Mouse (Mus musculus) cerebellum, adult 11 months (tissue): ENCODE data around the gene Hoxd13.

Experiments used
- DNase-seq: peaks from one replicate; pipeline ENCODE4 v3.0.0; 2022

The Hoxd13 gene

DNA sequence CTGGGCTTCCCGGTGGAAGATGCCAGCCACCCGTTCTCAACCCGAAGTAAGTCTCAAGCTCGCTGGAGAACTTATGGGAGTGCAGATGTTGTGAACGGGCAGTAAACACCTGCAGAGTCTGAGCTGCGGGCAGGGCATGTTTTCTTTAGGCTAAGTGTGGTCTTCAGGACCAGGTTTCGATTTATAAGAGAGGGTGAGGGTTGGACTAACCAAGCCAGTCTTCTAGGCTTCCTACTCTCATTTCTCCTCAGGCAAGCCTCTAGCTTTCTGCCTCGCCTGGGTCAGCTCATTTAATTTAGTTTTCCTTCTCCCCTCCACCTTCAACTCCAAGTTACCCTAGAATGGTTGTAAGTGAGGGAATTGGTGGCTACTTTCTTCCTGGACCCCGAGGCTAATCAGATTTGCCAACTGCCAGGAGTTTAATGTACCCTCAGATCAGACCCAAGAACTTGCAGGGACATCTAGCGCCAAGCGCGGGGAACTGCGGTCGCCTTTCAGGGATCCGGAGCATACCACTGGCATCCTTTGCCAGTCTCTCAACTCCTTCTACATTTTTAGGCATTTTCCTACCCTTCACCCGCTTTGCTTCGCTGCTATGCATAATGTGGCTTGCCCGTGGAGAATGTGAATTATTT, 4.7 kb upstream of the Hoxd13 start:
- DNase-seq, result no peak

DNA sequence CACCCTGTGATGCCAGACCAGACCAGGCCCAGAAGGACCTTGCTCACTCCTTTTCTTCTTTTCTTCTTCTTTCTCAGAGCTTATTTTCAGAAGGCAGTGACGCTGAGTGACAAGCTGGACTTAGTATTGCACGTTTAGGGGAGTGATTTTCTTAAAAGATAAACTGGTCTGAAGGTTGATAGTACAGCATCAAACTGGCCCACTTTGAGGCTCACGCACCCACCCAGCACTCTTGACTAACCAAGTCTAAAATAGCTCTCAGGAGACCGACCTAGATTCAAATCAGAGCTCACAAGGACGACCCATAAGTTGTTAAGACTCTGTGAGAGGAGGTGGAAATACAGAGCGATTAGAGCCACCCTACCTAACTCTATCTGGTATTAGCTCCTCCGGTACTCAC, 1.7 kb upstream of the Hoxd13 start:
- DNase-seq, result no peak

DNA sequence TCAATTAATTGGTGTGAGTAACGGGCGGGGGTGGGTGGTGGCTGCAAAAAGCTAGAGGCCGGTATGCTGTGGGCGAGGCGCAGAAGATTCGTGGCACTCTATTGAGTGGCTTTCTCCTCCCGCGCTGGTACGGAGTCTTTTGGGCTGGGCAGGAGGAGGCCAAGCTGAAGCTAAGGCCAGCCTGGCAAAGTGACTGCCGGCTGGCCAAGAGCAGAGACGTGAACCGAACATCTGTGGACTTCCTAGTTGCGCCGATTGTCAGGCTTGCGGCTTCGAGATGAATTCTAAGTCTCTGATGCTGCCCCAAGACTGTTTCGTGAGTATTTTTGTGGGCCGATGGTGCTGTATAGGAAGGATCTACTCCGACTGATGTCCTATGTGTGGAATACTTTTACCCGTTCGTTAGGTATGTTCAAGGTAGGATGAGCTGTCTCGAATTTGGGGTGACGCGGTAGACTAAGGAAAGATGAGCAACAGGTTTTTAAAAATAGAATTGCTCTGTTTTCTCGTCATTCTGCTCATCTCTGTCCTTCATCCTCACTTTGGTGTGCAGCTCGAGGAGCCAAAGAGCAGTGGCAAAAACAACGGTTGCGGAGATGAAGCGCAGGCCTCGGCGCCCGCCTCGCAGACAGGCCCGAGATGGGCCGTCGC, 794 bp upstream of the Hoxd13 start:
- no peak for DNase-seq

DNA sequence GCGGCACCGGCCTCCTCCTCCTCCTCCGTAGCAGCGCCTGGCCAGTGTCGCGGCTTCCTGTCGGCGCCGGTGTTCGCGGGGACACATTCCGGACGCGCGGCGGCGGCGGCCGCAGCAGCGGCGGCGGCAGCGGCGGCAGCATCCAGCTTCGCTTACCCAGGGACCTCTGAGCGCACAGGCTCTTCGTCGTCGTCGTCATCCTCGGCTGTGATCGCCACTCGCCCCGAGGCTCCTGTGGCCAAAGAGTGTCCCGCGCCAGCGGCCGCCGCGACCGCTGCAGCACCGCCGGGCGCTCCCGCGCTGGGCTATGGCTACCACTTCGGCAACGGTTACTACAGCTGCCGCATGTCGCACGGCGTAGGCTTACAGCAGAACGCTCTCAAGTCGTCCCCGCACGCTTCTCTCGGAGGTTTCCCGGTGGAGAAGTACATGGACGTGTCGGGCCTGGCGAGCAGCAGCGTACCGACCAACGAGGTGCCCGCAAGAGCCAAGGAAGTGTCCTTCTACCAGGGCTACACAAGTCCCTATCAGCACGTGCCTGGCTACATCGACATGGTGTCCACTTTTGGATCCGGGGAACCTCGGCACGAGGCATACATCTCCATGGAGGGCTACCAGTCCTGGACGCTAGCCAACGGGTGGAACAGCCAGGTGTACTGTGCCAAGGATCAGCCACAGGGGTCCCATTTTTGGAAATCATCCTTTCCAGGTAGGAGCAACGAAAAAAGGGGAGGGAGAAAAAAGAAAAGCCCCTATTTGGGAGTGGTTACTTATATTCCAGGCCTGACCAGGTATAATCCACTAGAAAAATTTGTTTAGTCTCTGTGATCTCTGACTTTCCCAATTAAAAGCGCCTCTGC, 490 bp downstream of the Hoxd13 start:
- no peak for DNase-seq

DNA sequence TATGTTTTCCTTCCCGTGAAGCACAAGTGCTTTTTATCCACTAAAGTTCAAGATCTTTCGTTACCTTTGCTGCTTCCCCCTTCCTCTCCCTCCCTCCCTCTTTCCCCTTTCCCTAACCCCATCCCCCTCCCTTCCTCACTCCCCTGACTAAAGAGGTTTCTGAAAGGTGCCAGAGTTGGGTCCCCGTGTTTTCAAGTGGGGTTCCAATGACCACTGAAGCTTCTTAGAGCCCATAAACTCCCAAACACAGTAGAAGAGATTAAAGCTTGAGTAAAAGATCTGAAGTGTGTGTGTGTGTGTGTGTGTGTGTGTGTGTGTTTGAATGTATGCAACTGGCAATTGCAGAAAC, 1.1 kb downstream of the Hoxd13 start:
- no peak for DNase-seq

DNA sequence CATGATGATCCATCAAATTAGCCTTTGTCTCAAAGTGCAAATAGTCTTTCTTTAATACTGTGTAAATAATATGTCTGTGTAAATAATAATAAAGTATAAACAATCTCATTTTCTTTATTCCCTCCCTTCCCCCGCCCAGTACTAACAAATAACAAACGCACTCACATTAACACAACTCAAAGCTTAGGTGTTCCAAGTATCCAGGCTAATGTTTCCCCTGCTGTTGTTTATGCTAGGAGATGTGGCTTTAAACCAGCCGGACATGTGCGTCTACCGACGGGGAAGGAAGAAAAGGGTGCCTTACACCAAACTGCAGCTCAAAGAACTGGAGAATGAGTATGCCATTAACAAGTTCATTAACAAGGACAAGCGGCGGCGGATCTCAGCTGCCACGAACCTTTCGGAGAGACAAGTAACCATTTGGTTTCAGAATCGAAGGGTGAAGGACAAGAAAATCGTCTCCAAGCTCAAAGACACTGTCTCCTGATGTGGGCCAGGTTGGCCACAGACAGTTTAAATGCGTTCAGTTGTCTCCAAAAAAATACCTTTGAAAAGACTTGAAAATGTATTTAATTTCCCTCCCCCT, 1.6 kb downstream of the Hoxd13 start:
- DNase-seq, result no peak

DNA sequence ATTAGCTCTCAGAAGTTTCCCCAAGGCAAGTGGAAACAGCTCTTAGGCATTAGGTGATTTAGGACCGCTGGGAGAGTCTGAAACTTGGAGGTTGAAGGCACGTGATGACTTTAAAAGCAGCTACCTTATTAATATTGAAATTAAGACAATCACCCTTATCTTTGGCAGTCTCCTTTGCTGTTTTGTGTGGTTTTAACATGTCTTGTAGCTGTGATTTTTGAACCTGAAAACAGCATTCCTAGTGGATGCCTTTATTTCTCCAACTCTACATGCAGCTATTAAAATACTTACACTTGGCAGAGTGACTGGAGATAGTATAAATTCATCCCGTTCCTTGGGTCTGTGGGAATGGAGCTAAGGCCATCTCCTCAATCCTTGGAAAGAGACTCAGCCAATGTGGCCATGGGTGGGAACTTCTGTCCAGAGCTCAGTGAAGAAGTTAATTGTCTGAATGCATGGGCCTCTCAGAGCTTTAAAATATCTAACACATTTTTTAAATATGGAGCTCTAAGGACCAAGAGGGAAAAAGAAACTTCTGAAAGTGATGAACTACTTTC, 2.6 kb downstream of the Hoxd13 start:
- no peak for DNase-seq

DNA sequence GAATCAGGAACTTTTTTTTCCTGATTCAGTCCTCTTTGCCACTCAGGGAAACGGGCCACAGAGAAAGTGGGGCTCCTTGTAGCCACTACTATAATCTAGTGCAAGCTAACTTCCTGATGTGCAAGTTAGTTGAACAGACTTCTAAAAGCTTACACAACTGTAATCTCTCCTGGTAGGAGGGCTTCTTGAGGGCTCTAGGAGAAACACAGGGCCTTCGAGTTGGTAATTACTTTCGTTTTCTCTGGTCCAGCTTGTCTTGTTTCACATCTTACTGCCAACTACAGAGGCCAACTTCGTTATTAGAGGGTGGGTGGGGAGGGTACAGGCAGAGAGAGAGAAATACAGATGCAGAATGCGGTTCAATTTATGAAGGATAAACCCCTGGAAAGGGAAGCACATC, 3.7 kb downstream of the Hoxd13 start:
- no peak for DNase-seq

DNA sequence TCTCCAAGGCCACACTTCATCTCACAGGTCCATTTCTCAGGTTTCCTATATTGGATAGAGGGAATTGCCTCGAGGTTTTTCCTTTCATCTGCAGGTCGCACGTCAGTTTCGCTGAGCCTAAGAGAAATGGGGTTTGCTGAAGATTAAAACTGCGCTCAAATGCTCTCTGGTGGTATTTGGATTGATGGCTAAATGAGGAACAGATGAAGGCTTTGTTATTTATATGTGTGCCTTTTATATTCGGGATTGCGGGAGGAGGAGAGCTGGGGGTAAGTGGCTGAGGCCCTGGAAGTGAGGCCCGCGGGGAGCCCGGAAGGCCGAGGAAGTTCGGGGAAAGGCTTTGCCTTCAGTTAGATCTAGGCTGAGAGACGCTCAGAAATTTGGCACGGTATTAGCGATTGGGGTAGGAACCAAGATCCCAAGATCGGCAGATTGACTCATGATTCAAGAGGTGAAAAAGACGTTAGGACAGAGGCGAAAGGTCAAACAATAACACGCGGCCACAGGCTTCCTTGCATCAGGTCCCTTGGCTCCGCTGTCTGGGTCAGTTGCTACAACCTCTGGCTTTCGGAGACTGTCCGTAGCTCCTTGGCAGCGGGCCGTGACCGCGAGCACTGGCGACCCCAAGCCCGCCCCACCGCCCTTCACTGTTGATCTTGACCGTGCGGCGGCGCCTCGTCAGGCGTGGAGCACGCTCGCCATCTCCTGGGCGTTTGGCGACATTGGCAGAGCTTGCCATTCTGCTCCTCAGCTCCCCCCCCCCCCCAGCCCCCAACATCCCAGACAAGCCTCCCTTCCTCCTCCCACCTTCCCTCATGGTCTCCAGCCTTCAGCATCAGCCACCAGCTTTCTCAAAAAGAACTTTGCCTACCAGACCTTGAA, 4.6 kb downstream of the Hoxd13 start:
- DNase-seq, result peak; percentile 28

DNA sequence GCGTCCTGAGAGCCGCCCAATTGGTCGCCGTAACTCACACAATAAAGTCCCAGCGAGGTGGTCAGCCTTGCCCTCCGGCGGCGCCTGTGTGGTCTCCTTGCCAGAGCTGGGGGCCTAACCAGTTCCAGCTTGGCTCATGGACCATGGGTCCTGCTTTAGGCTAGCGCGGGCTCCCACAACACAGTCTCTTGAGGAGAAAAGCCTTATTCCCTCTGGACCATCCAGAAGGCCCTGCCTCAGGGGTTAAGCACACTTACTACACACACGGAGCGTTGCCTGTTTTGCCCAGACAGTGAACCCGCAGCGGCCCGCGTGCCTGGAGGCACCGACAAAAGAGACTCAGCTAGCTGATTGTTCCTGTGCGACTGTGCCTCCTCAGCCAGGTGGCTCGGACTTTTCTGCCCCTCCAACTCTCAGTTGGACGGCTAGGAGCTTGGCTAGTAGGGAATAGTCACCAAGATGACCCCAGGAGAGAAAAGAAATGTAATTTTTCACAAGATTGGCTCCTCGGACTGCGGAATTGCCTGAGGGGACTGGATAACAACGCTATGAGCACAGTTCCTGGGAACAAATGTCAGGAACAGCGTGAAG, 5.8 kb downstream of the Hoxd13 start:
- no peak for DNase-seq

DNA sequence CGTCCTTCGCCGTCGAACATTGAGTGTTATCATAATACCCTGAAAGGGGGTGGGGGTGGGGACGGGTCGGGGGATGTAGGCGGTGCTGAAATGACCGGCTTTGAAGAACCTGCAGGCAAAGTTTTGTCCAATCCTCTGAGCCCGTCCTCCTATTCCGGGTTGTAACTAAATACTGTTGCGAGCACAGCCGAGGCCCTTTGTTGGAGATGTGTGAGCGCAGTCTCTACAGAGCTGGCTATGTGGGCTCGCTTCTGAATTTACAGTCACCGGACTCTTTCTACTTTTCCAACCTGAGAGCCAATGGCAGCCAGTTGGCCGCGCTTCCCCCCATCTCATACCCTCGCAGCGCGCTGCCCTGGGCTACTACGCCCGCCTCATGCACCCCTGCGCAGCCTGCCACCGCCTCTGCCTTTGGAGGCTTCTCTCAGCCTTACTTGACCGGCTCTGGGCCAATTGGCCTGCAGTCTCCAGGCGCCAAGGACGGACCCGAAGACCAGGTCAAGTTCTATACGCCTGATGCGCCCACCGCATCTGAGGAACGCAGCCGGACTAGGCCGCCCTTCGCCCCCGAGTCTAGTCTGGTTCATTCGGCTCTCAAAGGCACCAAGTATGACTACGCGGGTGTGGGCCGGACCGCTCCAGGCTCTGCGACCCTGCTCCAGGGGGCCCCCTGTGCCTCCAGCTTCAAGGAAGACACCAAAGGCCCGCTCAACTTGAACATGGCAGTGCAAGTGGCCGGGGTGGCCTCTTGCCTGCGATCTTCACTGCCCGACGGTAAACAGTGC, 7.0 kb downstream of the Hoxd13 start, which contains the start of gene Hoxd12:
TSS of gene Hoxd12 (plus strand) at position 133 of the 785 bp plus-strand sequence.
- no peak for DNase-seq

DNA sequence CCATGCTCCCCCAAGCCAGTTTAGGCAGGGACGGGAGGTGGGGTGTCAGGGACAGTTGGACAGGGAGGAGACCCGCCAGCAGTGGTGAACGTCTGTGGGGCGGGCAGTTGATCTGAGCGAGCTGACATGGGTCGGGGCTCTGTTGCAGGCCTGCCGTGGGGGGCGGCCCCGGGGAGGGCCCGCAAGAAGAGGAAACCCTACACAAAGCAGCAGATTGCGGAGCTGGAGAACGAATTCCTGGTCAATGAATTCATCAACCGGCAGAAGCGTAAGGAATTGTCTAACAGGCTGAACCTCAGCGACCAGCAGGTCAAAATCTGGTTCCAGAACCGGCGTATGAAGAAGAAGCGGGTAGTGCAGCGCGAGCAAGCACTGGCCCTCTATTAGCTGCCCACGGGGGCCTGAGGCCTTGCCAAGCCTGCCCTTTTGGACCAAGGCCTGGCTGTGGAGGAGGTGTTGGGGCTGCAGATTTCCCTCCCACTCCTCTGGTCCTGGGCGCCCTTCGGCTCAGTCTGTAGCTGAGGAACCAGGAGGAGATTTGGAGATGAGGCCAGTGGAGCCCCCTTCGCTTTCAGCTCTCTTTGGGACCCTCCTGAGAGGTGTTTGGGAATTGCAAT, 7.7 kb downstream of the Hoxd13 start:
- DNase-seq, result no peak

DNA sequence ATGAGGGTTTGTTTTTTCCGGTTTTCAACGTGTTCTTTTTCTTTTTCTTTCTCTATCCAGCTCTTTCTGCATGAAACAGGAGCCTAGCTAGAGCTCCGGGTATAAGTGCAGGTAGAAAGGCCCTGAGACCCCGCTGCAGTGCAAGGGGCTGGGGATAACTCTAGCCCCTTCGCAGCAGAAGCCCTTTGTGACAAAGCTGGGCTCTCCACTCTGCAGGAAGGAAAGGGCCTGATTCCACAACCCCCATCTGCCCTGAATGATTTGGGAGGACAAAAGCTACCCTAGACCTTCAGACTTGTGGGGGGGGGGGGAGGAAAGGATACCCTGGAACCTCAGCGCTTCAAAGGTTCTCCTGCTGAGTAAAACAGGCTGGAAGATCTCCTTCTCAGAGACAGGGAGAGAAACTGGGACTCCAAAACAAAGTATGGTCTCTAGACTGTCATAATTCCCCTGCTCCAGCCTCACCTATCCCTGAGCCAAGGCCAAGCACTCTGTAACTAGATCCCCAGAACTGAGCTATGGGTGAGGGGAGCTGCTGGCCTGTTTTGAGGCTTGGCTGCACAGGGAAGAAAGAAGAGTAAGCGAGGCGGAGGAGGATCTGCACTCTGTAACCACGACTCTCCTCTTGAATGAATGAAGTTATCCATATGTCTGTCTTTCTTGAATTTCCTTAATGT, 8.4 kb downstream of the Hoxd13 start:
- no peak for DNase-seq

DNA sequence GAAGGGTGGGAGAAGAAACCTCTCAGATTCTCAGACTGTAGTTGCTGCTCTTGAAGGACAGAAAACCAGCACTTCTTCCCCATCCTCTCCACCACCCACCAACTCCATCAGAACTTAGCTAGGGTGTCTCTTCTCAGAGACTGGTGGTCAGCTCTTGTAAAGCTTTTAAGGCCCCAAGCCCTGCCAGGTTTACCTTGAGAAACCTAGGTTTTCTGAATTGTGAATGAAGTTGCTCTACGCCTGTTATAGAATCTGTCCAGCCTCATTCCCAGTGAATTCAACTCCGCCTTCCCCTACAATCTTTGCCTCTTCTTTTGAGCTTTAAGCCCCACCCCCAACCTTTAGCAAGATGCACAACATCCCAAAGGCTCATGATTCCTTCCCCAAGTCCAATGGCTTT, 9.0 kb downstream of the Hoxd13 start:
- no peak for DNase-seq

DNA sequence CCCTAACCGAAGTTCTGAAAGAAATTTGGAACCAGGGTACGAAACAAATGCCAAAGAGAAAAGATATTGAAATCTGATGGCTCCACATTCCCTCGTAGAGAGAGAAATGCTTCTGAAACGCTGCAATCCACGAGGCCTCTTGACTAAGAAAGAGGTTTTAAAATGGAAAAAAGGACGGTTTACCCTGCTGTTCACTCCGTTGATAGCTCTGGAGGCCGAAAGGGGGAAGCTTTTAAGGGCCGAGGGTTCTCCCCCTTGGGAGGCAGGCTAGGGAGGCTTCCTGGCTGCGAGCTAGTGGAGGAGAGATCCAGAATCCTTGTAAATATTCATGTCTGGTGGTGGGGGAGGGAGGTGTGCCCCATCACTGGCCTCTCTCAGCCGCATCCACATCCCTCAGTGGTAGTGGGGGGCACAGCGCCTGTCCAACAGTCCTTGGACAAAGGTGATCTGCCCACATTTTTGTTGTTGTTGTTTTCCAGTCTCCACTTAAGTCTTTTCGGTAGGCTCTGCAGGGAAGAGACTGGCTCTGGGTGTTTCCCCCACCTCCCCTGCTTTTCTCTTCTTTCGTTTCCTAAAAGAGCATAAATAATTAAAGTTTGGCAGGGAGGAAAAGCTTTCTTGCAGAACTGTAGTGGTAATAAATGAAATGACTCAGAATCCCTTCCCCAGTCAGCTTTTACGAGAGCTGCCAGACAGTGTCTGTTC, 10.9 kb downstream of the Hoxd13 start, which contains the start of gene Hoxd11:
TSS of gene Hoxd11 (plus strand) at position 667 of the 705 bp plus-strand sequence.
- DNase-seq, result no peak

DNA sequence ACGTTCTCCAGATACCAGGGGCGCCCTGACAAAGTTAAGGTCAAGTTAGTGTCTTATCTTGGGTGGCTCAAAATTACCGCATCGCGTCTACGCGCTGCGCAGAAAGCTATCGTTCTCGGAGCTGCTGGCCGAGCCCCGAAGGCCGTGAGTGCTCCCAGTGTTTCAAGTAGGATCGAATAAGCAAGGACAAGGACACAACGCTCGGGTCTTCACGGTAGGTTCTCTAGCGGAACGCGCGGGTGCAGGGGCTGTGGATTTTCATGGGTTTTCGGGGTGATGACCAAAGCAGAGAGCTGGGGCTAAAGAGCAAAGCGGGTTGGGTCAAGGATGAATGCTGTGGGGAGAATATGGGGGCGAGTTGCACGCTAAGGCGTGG, 11.5 kb downstream of the Hoxd13 start:
- no peak for DNase-seq

DNA sequence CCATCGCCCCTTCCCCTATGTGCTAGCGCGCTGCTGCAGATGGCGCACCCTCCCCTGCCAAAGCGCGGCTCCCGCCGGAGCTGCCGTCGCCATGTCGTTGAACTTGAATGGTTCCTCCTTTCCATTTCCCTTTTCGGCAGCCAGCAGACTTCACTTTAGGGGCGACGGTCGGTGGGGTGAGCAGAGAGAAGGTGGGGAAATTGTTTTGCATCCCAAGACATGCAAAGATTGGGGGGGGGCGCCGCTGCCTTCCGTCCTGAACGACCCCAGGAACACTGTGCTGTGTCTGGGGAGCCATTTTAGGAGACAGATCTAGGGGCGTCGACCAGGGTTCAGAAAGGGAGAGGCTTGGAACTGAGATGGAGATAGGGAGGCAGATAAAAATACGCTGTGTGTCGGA, 11.9 kb downstream of the Hoxd13 start:
- DNase-seq, result no peak

DNA sequence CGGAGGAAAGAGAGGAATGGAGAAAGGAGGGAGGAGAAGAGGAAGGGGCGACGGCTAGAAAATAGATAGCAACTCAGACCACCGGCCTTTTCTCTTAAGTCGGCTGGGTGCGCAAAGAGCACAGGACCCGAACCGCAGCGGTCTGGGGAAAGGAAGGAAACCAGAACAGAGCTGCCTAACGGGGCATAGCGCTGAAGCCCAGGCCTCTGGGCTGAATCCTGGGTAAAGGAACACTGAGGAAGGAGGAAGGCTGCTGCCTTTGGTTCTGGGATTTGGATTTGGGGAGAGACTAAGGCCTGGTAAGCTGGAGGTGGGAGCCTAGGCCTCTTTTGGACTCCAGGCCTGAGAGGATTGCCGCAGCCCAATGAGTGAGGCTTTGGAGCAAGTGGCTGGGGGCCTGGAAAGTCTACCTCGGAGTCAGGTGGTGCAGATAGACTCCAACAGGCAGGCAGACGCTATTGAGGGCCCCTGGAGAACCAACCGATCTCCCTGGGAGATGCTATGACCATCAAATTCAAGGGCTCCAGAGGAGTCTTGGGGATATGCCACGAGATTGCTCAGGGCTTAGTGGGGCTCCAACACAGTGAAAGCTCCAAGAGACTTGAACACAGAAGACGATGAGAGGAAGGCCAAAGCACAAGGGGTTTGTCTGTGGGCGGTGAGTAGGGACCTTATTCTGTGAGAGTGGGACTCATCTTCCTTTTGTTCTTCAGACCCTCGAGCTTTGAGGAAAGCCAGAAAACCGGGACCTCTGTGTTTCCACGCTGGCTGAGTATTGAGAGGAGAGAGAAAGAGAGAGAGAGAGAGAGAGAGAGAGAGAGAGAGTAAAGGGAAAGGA, 12.7 kb downstream of the Hoxd13 start:
- no peak for DNase-seq
